Mouse (Mus musculus): Measurements from ENCODE around the gene Olfr870. TPM values are rescaled to one million over a fixed set of nuclear protein-coding genes. Genes with fewer than 3 reads are reported as not detected.

Gene Olfr870
- polyA plus RNA-seq, 1 experiment from 2014 or later = not detected

Other genes with a start within 250 kb of the Olfr870 start
- not detected in 2 replicates for gene Olfr866, start 146.0 kb downstream of the Olfr870 start, polyA plus RNA-seq (2015; fragmentation: Nextera tagmentation; extraction: Ambion mirVana)
- not detected in 2 replicates for gene Olfr867, start 116.5 kb downstream of the Olfr870 start, polyA plus RNA-seq (2015; fragmentation: Nextera tagmentation; extraction: Ambion mirVana)
- not detected in 2 replicates for gene Olfr868, start 75.4 kb downstream of the Olfr870 start, polyA plus RNA-seq (2015; fragmentation: Nextera tagmentation; extraction: Ambion mirVana)
- not detected in 2 replicates for gene Olfr869, start 45.0 kb downstream of the Olfr870 start, polyA plus RNA-seq (2015; fragmentation: Nextera tagmentation; extraction: Ambion mirVana)
- not detected in 2 replicates for gene Olfr871, start 38.1 kb upstream of the Olfr870 start, polyA plus RNA-seq (2015; fragmentation: Nextera tagmentation; extraction: Ambion mirVana)
- not detected in 2 replicates for gene Olfr872, start 63.1 kb upstream of the Olfr870 start, polyA plus RNA-seq (2015; fragmentation: Nextera tagmentation; extraction: Ambion mirVana)
- not detected in 2 replicates for gene Olfr39, start 108.3 kb upstream of the Olfr870 start, polyA plus RNA-seq (2015; fragmentation: Nextera tagmentation; extraction: Ambion mirVana)
- not detected in 2 replicates for gene Olfr873, start 124.5 kb upstream of the Olfr870 start, polyA plus RNA-seq (2015; fragmentation: Nextera tagmentation; extraction: Ambion mirVana)
- 0.09 TPM in 1 of 2 replicates, not detected in the other for gene Olfr18, start 162.0 kb upstream of the Olfr870 start, polyA plus RNA-seq (2015; fragmentation: Nextera tagmentation; extraction: Ambion mirVana)
- gene Zfp560, start 211.1 kb upstream of the Olfr870 start, polyA plus RNA-seq (2015; fragmentation: Nextera tagmentation; extraction: Ambion mirVana) = 27.1 and 31.3 TPM in 2 replicates